Mouse (Mus musculus) testis, adult 2 months (tissue): ENCODE measurements at regions not wholly inside any gene's neighbourhood (a gene's known extent, or its start where the extent isn't known, plus 50 kb on each side); places are given as distances from the start of the nearest gene placed in this dataset.

Experiments
- H3K27ac ChIP-seq: fragments of 200-500 bp; 2 replicates; pipeline ENCODE4 v1.5.1; 2012; ENCODE audit warnings: low read depth, low read length; ENCODE audit not compliant: control insufficient read depth, insufficient read depth
- H3K27me3 ChIP-seq: fragments of 200-500 bp; 2 replicates; pipeline ENCODE4 v1.6.1; 2012; ENCODE audit warnings: mild to moderate bottlenecking, low read length, moderate library complexity; ENCODE audit not compliant: control insufficient read depth, insufficient read depth
- H3K36me3 ChIP-seq: fragments of 200-500 bp; 2 replicates; pipeline ENCODE4 v1.6.1; 2012; ENCODE audit warnings: mild to moderate bottlenecking, low read length; ENCODE audit not compliant: control insufficient read depth, insufficient read depth
- H3K4me1 ChIP-seq: fragments of 200-500 bp; 2 replicates; pipeline ENCODE4 v1.6.1; 2012; ENCODE audit warnings: low read length; ENCODE audit not compliant: control insufficient read depth, insufficient read depth
- H3K4me3 ChIP-seq: fragments of 200-500 bp; 2 replicates; pipeline ENCODE4 v1.5.1; 2012; ENCODE audit warnings: low read depth, mild to moderate bottlenecking, low read length, moderate library complexity, mixed read lengths; ENCODE audit not compliant: control insufficient read depth
- CTCF ChIP-seq: fragments of 200-500 bp; IDR thresholded peaks from 2 replicates; pipeline ENCODE4 v1.5.1; 2012; ENCODE audit warnings: low read depth, mild to moderate bottlenecking, inconsistent platforms, low read length, moderate library complexity; ENCODE audit not compliant: control insufficient read depth, insufficient read depth, insufficient replicate concordance
- POLR2A ChIP-seq: fragments of 200-500 bp; IDR thresholded peaks from 2 replicates; pipeline ENCODE4 v1.6.1; 2012; ENCODE audit warnings: low read depth, mild to moderate bottlenecking, inconsistent platforms, low read length, moderate library complexity; ENCODE audit not compliant: control insufficient read depth

DNA sequence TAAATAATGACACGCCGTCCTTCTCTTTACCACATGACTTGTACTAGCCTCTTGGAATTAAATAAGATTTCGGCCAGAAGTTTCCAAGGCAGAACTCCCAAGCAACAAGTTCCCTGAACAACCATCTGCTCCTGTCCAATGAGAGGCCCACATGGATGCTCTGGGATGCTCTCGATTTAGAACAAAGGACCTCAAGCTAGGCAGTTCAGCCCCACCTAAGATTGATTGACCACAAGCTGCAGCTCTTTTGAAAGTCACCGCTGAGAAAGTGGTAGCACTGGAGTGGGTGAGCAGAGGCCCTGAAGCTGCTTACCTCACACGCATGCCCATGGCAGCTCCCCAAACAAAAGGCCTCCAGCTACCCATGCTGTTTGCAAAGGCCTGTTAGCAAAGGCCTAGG, 73.1 kb upstream of the Eomes start:
- Histone ChIP-seq H3K4me1 (no peaks in the 10 kb centered on the region), H3K36me3 (no peaks in the 10 kb centered on the region), H3K4me3 (no peak overlapping the region), H3K27me3 (no peaks in the 10 kb centered on the region), H3K27ac (no peak overlapping the region)
- no peak for TF ChIP-seq CTCF
- TF ChIP-seq POLR2A = no peak

DNA sequence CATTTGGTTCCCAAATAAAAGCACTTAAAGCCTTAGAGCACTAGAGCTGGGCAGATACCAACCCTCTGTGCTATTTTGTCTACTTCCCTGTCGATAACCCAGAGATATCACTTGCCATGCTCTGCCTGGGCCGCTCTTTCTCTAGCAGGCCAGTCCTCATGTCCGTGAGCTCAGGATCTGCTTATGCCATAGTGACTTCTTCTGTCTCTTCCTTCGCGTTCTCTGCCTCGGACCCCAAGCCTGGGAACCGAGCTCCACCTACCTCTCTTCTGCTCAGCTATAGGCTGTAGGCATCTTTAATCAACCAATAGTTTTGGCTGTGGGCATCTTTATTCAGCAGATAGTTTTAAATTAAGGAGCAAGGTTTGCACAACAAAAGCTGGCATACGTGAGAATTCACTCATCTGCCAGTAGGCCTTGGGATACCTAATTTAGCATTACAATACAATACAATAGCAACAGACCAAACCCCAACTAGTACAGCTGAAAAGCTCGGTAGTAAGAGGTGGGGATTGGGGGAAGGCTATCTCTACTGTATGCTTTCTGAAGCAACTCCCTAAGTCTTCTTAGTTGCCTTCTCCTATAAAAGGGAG, 72.0 kb upstream of the Eomes start:
- Histone ChIP-seq H3K27ac (no peak overlapping the region), H3K27me3 (no peaks in the 10 kb centered on the region), H3K36me3 (no peaks in the 10 kb centered on the region), H3K4me1 (no peaks in the 10 kb centered on the region), H3K4me3 (no peak overlapping the region)
- TF ChIP-seq CTCF (no peak), POLR2A (no peak)

DNA sequence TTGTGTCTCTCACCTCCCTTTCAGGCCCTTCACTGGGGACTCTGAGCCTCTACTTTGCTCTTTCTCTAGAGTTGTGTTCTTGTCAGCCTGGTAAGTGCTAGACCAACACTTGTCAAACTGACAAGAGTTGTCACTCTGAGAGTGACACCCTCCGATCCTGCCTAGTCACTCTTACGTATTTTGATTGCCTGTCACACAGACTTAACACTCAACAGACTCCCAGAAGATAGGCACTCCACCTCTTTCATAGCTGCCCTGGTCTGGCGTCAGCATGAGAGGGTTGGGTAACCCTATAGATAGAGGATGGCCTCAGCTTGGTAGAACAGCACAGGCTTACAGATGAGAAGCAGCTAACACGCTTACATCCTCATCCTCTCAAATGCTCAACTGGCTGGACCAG, 62.0 kb upstream of the Eomes start:
- Histone ChIP-seq H3K27me3 (no peaks in the 10 kb centered on the region), H3K4me1 (no peaks in the 10 kb centered on the region), H3K36me3 (no peaks in the 10 kb centered on the region), H3K27ac (no peak overlapping the region), H3K4me3 (no peak overlapping the region)
- TF ChIP-seq POLR2A = no peak
- TF ChIP-seq CTCF = no peak

DNA sequence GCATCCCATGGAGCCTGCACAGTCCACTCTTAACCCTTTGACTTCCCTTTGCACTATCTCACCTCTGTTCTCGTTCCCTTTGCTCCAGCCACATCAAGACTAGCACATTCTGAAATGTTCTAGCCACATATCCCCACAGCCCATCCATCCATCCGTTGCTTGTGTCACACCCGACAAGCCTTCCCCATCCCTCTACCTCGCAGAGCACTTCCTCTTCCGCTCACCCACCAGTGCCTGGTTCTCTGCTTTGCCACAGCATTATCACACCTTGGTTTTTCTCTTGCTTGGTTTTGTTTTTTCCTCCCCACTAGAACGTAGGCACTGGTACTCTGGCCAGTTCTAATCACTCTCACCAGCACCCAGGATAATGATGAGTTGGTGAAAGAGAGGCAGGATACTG, 61.5 kb upstream of the Eomes start:
- H3K4me1 ChIP-seq = no peaks in the 10 kb centered on the region
- TF ChIP-seq CTCF (no peak), POLR2A (no peak)
- no peak overlapping the region for H3K4me3 ChIP-seq
- H3K27ac ChIP-seq = no peak overlapping the region
- no peaks in the 10 kb centered on the region for H3K27me3 ChIP-seq
- no peaks in the 10 kb centered on the region for H3K36me3 ChIP-seq

DNA sequence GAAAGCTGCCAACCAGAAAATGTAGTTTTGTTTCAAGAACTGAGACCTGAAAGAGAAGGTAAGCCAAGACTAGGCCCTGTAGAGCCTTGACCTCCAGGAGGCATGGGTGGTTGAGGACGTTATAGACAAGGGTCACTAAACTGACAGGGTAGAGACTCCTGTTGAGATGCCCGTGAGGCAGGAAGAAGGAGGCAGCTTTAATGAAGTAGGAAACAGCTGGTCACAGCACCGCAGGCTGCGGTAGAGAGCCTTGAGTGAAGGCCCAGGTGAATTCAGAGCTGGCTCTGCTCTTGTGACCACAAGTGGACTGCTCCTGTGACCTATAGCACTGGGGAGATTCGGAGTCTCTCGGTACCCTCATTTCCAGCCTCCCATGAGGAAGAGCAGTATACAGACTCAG, 53.7 kb upstream of the Eomes start:
- no peaks in the 10 kb centered on the region for H3K4me1 ChIP-seq
- no peak overlapping the region for H3K4me3 ChIP-seq
- no peak overlapping the region for H3K27ac ChIP-seq
- no peaks in the 10 kb centered on the region for H3K36me3 ChIP-seq
- no peak for TF ChIP-seq CTCF
- no peak for TF ChIP-seq POLR2A
- H3K27me3 ChIP-seq = no peaks in the 10 kb centered on the region
